Mouse (Mus musculus) mesoderm, embryonic 11.5 days (tissue): ENCODE data around the gene Nckap5l.
"Not testable (repeated sequence)": the region's sequence is repeated elsewhere in the genome, so short reads cannot be mapped to it uniquely, and the experiment has no call there.

Experiments used
- DNase-seq: peaks from one replicate; pipeline ENCODE4 v3.0.0-alpha.2; 2012; ENCODE audit warnings: low read depth, low spot score

Nckap5l gene

DNA sequence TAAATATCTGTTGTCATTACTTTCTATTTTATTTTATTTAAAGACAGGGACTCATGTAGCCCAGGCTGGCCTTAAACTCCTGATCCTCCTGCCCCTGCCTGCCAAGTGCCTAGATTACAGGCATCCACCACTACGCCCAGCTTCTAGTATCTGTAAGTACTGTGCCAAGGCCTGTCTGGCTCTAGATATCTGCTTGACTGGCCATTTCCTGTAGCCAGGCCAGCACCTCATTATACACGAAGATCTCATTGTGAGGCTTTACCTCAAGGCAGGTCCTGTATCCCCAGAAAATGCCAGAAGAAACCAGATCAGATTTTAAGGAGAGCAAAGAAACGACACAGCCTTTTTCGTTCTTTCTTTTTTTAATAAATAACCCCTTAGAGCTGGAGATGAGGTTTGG lies 12.2 kb upstream of the Nckap5l start:
- no peak for DNase-seq

DNA sequence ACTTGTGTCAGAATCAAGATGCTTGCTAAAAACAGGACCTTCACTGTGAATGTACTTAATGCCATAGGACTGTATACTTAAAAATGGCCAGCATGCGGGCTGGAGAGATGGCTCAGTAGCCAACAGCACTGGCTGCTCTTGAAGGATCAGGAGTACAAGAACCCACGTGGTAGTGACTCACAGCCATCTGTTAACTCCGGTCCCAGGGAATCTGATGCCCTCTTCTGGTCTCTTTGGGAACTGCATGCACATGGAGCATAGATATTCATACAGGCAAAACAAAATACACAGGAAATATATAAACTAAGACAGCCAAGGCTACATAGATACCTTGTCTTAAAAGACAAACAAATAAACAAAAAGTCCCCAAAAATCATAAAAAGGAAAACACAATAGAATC lies 11.5 kb upstream of the Nckap5l start:
- DNase-seq: peak; percentile 79

DNA sequence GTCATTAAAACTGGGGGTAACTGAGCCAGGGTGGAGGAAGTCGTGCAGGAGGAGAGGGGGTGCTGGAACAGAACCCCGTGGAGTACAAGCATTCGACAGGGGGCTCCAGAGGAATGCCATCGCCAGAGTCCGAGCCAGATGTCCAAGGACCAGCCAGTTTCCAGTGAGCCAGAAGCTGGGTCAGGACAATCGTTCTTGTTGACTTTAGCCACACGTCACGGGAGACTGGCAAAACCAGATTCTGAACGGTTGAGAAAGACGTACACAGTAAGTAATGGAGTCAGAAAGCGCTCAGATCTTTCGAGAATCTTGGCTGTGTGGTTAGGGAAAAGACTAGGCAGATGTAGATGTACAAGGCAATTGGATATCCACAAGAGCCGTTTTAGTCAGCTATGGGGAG lies 5.6 kb upstream of the Nckap5l start:
- DNase-seq: no peak

DNA sequence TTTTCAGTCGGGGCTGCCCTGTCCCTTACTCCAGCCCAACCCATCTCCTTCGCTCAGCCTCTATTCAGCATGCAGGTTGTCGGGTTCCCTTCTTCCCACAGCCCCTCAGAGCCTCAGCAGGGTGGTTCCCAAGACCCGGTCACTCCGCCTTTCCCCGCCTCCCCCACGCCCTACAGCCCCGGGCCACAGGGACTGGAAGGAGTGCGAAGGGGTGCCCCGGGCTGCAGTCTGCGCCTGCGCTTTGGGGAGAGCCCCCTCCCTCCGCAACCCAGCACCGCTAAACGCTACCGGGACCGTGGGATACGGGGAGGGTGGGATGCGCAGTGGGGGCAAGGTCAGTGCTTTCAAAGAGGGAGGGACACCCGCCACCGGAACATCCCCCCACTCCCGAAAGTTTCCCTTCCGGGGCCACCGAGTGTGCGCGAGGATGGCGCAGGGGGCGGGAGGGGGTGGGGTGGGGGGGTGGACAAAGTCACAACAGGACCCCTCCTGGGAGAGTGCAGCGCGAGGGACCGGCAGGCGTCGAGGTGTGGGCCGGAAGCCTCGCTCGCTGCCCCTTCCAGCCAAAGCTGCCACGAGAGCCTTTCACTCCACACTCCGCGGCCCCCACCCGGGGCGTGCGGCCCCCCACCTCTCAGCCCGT lies 464 bp downstream of the Nckap5l start:
- peak; percentile 66 for DNase-seq

DNA sequence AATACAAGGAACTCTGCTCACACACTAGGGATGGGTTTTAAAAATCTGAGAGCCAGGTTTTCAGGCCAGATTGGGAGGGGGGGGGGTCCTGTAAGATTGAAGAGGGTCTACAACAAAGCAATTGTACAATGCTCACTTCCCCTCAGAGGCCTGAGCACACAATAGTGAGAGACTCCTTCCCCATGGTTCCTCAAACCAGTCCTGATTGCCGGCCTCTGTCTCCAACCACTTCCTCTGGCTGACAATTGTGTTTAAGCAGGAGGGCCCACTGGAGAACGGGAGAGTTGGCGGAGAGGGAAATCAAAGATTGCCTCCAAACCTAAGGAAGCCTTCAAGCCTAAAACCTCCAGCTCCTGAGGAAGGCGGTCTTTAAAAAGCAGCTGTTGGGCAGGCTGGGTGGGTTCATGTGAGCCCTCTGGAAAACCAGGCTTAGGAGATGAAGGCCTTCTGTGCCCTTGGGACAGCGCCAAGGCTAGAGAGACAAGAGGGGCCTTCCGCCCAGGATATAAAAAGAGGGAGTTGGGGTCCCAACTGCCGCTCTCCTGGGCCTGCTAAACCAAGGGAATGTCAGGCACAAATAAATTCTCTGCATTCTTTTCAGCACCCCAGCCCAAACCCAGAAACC lies 1.1 kb downstream of the Nckap5l start:
- DNase-seq: no peak

DNA sequence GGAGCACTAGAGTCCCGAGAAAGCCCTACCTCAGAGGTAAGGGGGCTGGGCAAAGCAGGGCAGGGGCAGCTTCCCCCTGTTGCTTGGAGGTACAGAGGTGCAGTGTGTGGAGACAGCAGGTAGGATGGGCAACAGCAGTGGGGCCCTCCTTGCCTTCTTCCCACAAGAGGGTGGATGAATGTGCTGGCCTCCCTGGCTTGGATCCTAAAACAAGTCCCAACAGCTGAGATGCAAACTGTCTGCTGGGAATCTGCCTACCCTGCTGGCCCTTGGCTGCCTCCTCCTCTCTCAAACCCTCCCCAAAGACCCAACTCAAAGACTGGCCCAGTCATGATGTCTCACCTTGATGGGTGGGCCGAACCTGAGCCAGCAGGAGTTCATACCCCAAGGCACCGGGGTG lies 2.1 kb downstream of the Nckap5l start:
- DNase-seq: no peak

DNA sequence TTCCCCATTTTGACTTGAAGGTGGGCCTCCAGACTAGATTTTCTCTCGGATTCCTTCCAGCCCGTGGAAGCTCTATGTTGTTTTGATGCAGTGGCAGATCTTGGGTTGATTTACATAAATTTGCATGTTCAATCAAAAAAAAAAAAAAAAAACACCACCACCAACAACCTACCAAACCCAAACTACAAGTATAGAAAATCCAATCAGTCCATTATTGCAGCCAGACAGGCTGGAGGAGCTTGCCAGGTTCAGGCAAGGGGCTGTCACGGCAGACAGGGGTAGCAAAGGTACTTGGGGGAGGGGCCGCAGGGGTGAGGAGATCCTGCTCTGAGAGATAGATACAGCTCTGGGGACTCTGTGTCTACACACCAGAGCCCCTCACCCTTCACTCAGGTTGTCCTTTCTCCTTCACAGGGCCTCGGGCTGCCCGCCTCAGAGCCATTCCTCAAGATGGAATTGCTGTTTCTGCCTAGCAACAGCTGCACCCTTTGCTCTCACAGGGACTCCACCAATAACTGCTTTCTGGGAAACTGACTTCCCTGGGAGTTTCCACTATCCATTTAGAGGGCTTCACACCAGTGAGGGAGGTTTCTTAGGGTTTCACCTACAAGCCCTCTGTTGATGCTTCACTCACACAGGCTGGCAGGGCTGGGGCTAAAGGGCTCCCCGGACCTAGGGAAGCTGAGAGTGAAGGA lies 2.8 kb downstream of the Nckap5l start:
- DNase-seq: no peak

DNA sequence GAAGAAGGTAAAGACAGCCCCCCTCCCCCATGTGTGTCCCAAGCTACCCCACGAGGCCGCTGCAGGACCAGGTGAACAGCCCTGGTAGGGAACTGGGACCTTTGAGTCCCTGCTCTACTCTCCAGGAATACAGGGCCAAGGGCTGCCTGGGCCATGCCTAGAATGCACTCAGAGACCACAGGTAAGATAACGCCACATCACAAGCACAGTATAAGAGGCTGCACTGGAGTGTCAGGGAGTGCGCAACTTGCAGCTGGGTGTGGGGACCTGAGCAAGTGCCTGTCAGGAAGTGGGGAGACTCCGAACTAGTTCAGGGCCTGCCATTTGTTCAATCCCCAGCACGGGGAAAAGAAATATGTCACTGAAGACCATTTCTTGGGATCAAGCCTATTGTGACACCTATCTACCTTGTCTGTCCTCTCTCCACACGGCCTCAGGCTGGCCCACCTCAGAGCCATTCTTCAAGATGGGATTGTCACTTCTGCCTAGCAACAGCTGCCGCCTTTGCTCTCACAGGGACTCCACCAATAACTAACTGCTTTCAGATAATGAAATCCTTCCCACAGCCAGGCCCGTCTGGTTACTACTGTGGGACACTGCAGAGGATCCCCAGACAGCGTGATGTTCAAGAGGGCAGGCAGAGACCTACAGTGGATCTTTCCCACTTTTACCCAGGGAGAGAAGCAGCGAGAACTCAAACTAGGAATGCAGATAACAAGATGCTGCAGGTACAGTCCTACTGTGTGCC lies 4.2 kb downstream of the Nckap5l start:
- no peak for DNase-seq

DNA sequence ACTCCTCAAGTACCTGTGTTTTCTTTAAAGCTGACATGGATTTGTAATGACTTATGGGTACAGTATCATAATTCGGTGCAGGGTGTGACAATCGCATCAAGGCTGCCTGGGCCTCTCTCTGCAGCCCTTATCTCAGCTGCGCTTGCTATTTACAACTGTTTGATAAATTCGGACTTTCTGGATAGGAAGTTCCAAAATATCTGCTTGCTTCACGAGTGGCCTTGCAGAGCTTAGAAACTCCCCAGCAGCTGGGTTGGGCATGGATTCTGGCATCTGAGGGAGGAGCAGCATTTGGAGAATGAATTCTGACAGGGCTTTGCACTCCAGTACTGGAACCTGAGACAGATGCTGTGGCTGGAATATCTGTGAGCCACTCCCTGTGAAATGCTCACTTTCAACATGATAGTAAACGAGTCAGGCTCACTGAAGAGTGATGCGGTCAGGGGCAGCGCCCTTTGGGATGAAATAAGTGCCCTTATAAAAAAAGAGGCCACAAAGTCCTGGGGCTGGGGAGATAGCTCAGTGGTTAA lies 7.7 kb downstream of the Nckap5l start:
- no peak for DNase-seq

DNA sequence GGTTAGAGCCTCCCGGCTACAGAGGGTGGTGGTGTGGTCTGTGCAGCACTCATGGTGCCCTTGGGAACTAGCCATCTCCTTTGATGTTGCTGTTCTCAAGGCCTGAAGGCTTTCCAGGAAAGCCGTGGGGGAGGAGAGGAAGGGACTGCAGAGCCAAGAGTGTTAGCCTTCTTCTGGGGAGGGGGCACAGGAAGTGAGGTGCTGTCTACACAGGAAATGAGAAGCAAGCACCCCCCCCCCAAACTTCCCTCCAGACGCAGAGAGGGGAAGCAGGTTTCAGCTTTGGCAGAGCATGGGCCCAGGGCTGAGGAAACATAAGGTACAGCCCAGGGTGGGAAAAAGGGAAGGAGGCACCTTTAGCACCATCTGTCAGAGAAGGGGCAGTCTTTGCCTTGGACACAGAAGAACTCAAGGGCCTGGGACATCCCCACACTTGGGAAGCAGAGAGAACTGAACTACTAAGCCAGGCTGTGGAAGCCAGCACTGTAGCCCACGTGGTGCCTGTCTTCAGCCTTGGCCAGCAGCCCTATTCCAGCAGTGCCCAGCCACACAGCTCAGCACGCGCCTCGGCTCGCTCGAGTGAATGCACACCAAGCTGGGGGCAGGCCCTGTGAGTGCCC lies 8.3 kb downstream of the Nckap5l start:
- no peak for DNase-seq

DNA sequence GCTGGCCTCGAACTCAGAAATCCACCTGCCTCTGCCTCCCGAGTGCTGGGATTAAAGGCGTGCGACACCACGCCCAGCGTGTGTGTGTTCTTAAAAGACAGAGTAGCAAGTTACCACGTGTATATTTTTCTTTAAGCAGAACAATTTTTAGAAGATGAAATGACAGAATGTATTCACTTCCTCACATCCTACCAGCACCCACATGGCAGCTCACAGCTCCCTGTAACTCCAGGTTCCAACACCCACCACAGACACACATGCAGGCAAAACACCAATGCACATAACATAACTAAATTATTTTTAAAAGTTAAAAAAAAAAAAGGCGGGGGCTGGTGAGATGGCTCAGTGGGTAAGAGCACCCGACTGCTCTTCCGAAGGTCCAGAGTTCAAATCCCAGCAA lies 11.4 kb downstream of the Nckap5l start:
- DNase-seq: not testable (repeated sequence)

DNA sequence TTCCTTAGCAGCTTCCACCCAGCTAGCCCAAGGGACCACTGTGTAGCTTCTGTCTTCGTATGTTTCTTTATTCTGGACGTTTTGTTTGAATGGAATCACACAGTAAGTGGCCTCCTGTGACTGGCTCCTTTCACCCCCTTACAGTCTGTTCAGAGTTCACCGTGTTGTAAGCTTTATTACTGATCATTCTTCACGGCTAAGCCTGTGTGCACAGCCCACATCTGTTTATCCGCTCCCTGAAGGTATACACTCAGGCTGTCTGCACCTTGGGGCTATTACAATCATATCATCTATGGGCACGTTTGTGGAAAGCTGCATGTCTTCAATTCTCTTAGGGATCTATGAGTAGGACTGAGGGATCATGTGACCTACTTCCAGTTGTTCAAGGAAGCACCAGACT lies 12.0 kb downstream of the Nckap5l start:
- no peak for DNase-seq

DNA sequence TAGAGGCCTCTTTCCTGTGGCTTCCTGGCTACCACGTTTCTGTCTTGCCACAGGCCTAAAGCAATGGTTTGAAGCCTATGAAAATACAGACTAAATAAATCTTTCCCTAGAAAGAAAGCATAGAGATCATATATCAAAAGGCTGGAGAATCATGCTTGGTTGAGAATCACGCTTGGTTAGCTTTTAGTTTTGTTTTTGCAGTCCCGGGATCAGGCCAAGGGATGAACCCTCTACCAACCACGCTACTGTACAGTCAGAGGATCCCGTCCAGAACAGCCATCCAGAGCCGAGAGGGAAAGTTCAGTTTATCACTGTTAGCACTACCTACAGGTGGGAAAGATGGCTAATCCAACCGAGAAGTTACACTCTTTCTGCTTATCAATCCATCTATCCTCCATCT lies 15.2 kb downstream of the Nckap5l start:
- no peak for DNase-seq

DNA sequence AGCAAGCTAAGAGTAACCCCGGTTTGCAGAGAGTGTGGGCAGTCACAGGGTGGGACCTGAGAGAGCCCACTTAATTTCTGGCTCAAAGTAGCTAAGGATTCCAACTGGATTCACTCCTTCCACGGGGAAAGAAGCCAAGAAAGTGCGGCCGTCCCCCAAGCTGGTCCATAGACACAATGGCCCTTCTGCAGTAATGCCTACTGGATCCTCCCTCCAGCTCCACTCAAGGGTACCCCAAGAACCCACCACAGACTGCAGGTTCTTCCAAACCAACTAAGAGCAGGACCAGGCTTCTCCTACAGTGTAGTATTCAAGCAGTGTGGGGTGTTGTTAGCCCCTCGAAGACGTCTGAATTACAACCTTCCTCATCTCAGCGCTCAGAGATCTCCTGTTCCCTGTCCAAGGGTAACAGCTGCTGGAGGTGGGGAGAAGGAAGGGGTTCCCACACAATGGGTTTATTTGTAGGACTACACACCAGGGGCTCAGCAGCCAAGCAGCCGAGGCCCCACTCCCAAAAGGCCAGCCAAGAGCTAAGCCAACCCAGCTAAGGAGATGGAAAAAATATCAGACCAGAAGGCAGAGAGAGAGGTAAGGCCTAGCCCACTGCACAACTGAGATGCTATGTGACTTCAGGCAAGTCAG lies 16.6 kb downstream of the Nckap5l start:
- no peak for DNase-seq

DNA sequence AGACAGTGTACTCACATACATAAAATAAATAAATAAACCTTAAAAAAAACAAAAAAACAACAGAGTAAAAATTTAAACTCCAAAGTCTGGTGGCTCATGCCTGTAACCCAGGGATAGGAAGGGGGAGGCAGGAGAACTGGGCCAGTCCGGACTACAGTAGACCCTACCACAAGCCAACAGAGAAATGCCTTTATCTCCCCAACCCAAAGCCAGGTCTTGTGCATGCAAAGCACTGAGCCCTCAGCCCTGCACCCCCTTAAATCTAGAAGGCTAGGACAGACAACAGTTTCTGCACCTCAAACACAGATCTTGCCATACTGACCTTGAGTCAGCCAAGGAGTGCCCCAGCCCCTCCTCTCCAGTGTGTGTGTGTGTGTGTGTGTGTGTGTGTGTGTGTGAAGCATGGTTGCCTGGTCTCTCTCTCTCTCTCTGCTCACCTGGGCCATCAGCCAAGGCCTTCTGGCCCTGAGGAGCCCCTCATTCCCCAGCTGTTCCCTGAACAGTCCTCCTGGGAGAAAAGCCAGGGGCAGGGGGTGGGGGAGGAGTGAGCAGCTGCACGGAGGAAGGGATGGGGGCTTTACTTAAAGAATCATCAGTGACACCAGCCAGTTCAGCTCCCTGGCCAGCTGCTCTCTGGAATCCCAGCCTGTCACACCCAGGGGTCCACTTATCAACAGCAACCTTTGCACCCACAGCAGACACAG lies 17.3 kb downstream of the Nckap5l start:
- peak; percentile 63 for DNase-seq

DNA sequence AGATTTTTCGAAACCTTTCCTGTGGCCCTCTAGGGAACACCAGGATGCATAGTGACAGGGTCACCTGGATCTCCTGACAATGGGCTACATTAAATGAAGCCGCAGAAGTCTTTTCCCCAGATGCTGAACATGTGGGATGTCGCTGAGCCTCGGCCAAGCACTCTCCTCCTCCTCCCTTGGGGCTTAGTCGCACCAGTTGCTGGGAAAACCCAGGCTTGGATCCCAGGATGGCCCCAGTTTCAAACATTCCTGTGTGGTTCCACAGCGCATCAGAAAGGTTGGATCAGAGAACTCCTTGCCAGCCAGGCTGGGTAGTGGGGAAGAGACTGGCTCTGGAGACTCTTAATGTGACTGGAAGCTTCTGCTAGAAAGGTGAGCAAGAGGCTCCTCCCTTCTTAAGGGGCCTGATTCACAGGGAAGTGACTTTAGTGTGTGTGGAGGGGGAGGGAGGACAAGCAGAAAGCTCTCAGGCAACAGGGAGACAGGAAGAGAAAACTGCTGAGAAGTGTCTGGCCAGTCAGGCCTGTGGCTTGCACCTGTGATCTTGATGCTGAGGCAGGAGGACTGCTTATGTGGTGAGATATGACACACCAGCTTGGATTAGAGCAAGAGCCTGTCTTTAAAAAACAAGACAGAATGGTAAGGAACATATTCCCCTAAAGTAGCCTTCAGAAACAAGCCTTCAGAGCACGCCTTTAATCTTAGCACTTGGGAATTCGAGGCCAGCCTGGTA lies 18.4 kb downstream of the Nckap5l start:
- no peak for DNase-seq

DNA sequence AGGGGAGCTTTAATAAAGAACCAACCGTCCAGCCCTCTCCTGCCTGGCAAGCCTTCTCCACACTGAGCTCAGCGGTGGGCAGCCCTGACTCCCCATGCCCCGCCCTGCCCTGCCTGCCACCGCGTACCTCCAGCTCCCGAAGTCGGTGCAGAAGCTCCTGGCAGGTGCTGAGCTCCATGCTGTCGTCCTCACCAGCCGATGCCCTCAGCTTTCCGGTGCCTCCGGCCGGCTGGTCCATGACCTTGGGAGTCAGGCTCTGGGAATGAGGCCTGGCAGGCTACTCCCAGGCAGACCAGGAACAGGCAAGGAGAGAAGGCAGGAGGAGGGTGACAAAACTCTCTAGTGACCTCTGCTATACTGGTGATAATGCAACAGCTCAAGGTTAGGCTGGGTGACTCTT lies 23.6 kb downstream of the Nckap5l start:
- no peak for DNase-seq

DNA sequence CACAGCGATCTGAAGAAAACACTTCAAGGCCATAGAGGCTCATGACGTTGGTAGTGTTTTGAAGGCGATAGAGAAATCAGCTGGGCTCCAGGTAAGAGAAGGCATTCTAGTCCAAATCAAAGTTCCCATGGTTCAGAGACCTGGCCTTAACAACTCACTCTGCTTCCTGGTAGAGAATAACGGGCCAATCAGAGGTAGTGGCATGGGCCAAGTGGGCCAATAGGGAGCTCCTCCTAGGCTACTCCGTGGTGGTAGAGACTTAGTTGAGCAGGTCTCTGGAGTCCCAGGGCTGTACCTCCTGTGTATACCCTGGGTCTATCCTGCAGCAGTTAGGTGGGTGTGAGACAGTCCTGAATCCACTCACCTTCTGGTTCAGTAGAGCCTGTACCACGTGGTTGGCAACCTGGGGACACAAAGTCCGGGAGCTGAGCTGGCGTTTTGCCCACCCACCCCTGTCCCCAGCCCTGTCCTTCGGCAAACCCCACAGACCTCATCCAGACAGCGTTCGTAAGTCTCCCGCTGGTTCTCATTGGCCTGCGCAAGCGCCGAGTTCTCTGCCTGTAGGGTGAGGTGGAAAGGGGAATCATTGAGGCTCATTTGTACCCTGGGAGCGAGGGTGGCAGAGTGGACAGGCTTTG lies 24.3 kb downstream of the Nckap5l start:
- no peak for DNase-seq

DNA sequence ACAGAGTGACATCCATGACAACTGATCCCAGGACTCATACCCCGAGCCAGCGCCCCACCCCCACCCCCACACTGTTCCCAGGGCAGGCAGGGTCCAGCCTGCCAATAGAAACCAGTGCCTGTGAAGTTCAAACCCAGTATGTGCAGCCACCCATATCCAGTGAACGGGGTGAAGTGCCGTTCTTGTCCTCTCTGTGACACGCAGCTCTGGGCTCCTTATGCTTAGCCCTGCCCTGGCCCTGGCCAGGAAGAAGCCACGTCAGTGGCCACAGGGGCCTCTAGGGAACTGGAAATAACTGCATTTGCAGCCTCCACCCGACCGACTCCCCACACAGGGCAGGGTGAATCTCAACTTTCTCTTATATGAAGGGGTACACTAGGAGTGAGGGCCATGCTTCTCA lies 25.6 kb downstream of the Nckap5l start:
- no peak for DNase-seq
